Mouse (Mus musculus): Measurements from ENCODE around the gene Fbxo3.
"Not testable (repeated sequence)": the region's sequence is repeated elsewhere in the genome, so short reads cannot be mapped to it uniquely, and the experiment has no call there.

The Fbxo3 gene

DNA sequence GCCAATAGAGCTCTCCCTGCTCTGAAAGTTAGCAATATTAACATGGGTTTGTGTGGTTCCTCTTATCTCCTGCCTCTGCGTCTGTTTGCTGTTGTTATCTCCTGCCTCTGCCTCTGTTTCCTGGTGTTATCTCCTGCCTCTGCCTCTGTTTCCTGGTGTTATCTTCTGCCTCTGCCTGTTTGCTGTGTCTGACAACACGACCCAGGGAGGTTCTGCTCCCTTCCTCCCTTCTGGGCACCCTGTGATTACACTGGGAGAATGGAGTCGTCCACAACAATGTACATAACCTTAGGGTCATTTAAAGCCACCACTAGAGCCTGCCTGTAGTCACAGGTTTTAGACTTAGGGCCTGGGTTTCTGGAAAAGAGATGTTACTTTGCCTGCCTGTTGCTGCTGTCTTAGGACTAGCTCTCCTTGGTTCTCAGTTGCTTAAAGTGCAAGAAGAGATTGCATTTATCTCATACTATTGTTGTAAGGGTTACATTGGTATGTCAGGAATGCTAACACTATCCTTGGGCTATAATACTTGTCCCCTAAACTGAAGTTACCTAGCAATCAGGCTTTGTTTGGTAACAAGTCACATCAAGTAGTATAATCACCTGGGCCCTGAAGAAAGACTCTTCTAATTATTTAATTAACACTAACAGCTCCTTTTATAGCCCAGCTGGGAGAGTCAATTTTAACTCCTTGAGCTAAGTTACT, 71.2 kb downstream of the Fbxo3 start:
- DNase-seq: no peak

- no peak for DNase-seq
These were observed 71.7 kb downstream of the Fbxo3 start for GRCm38 (mm10) chr2:104099231-104099585.

DNA sequence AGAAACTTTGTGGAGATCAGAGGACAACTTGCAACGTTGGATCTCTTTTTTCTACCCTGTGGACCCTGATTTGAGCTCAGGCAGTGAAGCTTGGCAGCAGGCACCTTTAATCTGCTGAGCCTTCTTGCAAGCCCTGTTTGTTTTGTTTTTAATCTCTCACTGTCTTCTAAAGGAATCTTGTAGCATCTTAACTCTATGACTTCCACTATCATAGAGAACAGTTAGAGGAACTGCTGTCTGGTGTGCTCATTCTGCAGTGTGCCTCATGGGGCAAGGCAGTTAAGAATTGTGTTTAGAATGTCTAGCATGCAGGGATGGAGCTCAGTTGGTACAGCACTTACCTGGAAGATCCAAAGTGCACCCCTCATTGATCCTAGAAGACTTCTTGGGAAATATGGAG, 72.4 kb downstream of the Fbxo3 start:
- DNase-seq: no peak

GRCm38 (mm10) chr2:104104800-104105199, 77.3 kb downstream of the Fbxo3 start:
- DNase-seq: no peak

DNA sequence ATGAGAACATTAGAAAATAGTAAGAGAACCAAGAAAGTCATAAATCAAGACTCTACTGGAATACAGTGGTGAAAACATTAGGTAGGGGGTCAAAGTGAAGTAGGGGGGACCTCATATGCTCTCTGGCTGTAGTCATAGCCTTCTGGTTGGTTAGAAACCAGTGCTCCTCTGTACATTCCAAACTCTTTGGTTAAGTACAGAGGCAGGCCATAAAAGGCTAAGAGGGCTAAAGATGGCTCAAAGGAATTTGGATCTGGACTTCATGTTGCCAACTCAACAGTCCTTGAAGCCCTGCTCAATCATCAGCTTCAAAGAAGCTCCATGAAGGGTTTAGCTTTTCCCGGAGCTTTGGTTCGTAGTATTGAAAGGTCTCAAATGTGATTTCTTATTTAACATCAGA, 81.5 kb downstream of the Fbxo3 start:
- not testable (repeated sequence) for DNase-seq

DNA sequence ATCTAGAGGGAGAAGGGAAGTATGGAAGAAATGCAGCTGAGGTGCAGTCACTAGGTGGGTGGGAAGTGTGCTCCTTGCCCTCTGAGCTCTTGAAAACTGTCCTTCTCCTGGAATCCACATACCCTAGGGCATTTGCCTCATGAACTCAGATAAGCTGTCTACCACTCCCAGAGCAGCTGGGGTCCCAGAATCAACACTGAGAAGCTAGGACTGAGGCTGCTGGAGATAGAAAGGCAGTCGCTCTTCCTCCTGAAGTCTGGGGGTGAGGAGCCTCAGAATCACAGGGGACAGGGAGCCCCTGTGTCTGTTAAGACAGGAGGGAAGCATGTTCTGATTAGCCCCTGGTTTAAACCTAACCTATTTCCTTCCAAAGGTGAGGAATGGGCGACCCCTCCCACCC, 82.0 kb downstream of the Fbxo3 start:
- DNase-seq: no peak

GRCm38 (mm10) chr2:104110031-104110430, 82.5 kb downstream of the Fbxo3 start:
- no peak for DNase-seq

- not testable (repeated sequence) for DNase-seq
These were observed 83.8 kb downstream of the Fbxo3 start for GRCm38 (mm10) chr2:104111170-104111797.
